Mouse (Mus musculus) layer of hippocampus, adult 6 months (tissue): Measurements from ENCODE around the gene Hist1h3i. TPM values are rescaled to one million over a fixed set of nuclear protein-coding genes. Genes with fewer than 3 reads are reported as not detected.

ENCODE experiments used
- long read RNA-seq, 2 experiments: library from polyadenylated mRNA; unstranded; transcript quantifications; one replicate each; pipeline ENCODE4 v2.0.0; 2019 to 2020
- microRNA-seq: library from miRNA; unstranded; fragments of <30 nt; microRNA quantifications from one replicate; pipeline ENCODE4 v1.2.0, GENCODE M21; 2020
- polyA plus RNA-seq: library from polyadenylated mRNA; unstranded; fragments of <200 nt; fragmentation: Nextera tagmentation; gene quantifications from 2 replicates; pipeline ENCODE4 v1.2.3, GENCODE M21; 2021

Gene Hist1h3i
- 1.8 and 4.4 TPM in 2 replicates for polyA plus RNA-seq
- long read RNA-seq, experiment 1, result 0 reads
- long read RNA-seq, experiment 2, result 0 reads

DNA sequence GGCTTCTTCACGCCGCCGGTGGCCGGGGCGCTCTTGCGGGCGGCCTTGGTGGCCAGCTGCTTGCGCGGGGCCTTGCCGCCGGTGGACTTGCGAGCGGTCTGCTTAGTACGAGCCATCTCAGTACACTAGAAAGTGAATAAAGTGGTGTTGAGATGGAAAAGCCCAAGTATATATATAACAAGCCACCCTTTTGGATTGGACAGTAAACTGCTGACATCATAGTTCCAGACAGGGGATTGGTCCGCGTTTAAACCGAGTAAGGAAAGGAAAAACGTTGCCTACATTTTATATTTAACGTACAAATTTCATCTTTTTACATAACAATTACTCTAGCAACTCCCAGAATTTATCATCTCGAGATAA lies at the start of gene Hist1h3i:
Gene Hist1h3i (minus strand): TSS at position 116 of the 363 bp plus-strand sequence.

DNA sequence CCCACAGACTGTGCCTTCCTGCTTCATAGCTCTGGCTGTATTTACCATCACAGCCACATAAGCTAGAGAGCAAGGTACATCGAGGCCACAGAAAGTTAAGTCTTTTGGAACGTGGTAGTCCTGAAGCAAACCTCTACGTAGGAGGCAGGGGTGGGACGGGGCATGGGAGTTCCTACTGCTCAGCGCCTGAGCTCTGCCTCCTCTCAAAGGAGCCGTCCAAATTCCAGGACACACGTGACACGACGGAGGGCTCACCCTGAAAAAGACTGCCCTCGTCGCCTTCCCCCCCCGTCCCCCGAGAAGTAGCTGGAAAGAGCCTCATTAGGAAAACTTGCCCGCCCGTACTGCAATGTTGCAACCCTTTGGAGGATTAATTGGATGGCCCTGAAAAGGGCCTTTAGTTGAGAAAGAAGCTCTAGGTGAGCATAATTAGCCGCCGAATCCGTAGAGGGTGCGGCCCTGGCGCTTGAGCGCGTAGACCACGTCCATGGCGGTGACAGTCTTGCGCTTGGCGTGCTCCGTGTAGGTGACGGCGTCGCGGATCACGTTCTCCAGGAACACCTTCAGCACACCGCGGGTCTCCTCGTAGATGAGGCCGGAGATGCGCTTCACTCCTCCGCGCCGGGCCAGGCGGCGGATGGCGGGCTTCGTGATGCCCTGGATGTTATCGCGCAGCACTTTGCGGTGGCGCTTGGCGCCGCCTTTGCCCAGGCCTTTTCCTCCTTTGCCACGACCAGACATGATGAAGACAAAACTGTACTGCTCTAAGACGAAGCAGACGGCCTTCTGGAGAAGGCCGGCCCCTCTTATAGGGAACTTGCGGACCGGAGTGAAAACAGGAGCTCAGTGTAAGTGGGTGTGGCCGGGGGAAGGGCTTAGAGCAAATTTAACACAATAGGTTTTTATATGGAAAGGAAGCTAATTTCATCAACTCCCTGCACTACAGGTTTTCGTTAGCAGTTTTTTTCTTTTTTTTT lies 48.5 kb upstream of the Hist1h3i start, which contains the start of gene Hist1h4n:
Gene Hist1h4n (minus strand): TSS at position 779 of the 977 bp plus-strand sequence.

DNA sequence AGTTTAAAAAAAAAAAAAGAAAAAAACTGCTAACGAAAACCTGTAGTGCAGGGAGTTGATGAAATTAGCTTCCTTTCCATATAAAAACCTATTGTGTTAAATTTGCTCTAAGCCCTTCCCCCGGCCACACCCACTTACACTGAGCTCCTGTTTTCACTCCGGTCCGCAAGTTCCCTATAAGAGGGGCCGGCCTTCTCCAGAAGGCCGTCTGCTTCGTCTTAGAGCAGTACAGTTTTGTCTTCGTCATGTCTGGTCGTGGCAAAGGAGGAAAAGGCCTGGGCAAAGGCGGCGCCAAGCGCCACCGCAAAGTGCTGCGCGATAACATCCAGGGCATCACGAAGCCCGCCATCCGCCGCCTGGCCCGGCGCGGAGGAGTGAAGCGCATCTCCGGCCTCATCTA lies 28.4 kb upstream of the Hist1h3i start, which contains the start of gene Hist1h4m:
Gene Hist1h4m (plus strand): TSS at position 208 of the 400 bp plus-strand sequence.

DNA sequence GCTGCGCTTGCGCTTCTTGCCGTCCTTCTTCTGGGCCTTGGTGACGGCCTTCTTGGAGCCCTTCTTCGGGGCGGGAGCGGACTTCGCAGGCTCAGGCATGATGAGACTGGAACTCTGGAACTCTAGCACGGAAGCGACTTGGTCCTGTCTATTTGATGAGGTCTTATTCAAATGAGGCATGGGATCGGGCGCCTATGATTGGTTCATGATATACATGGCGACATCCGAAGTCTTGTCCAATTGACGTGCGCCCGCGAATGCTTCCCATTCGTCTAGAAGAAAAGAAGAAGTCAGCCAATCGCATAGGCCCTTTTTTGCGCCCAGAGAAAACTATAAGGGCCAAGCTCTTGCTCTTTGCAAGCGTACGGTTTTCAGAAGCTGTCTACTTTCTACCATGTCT lies 26.9 kb upstream of the Hist1h3i start, which contains the start of the genes Hist1h2bq and Hist1h2ao:
Gene Hist1h2bq (minus strand): TSS at position 125 of the 400 bp plus-strand sequence.
Gene Hist1h2ao (plus strand): TSS at position 393 of the 400 bp plus-strand sequence.

DNA sequence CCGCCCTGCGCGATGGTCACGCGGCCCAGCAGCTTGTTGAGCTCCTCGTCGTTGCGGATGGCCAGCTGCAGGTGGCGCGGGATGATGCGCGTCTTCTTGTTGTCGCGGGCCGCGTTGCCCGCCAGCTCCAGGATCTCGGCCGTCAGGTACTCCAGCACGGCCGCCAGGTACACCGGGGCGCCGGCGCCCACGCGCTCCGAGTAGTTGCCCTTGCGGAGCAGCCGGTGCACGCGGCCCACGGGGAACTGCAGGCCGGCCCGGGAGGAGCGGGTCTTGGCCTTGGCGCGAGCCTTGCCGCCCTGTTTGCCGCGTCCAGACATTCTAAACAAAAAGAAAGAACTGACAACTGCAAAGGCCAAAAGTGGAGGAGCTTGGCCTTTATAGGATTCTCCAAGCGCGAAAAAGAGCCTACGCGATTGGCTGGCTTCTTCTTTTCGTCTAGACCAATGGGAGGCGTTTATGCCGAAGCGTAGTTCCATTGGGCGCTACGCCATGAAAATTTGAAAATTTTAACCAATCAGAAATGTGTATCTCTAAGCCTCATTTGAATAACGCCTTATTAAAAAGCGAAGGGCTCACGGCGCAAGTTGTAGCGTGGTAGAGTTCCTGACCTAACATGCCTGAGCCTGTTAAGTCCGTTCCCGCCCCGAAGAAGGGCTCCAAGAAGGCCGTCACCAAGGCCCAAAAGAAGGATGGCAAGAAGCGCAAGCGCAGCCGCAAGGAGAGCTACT lies 3.9 kb upstream of the Hist1h3i start, which contains the start of the genes Hist1h2an and Hist1h2bp:
Gene Hist1h2an (minus strand): TSS at position 320 of the 731 bp plus-strand sequence.
Gene Hist1h2bp (plus strand): TSS at position 563 of the 731 bp plus-strand sequence.

DNA sequence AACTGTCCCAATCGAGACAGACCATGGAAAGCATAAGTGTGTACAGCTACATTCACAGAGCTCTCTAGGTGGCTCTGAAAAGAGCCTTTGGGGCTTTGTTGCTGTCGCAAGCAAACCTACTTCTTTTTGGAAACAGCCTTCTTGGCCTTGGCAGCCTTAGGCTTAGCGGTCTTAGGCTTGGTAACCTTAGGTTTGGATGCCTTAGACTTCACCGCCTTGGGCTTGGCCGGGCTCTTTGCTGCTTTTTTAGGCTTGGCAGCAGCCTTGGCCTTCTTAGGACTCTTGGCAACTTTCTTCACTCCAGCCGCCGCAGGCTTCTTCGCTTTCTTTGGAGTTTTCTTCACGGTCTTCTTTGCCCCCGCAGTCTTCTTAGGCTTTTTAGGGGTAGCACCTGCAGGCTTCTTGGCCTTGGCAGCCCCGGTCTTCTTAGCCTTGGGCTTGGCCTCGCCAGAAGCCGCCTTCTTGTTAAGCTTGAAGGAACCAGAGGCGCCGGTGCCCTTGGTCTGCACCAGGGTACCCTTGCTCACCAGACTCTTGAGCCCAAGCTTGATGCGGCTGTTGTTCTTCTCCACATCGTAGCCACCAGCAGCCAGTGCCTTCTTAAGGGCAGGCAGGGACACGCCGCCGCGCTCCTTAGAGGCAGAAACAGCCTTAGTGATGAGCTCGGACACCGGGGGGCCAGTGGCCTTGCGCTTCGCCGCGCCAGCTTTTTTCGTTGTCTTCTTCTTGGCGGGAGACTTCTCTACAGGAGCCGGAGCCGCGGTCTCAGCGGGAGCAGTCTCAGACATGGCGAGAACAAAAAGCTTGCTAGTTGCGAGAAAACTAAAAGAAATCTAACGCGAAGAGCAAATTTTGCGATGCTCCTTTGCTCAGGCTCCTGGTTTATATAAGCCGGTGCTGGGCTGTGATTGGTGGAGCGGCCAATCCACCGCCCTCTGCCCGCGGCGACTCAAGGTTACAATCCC lies 3.1 kb downstream of the Hist1h3i start, which contains the start of gene Hist1h1b:
Gene Hist1h1b (minus strand): TSS at position 859 of the 965 bp plus-strand sequence.

DNA sequence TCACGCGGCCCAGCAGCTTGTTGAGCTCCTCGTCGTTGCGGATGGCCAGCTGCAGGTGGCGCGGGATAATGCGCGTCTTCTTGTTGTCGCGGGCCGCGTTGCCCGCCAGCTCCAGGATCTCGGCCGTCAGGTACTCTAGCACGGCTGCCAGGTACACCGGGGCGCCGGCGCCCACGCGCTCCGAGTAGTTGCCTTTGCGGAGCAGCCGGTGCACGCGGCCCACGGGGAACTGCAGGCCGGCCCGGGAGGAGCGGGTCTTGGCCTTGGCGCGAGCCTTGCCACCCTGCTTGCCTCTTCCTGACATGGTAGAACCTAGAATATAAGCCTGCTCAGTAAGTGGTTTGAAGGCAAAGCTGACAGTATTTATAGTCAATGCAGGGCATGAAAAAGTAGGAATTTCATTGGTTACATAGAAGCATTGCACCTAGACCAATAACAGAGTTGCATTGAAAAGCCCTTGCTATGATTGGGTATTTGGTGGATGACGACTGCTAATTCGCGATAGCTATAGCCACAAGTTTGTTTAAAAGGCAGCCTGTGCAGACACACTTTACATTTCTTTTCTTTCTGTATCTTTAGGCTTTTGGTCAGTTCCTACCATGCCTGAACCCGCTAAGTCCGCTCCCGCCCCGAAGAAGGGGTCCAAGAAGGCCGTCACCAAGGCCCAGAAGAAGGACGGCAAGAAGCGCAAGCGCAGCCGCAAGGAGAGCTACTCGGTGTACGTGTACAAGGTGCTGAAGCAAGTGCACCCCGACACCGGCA lies 29.5 kb downstream of the Hist1h3i start, which contains the start of the genes Hist1h2ak and Hist1h2bn:
Gene Hist1h2ak (minus strand): TSS at position 304 of the 762 bp plus-strand sequence.
Gene Hist1h2bn (plus strand): TSS at position 600 of the 762 bp plus-strand sequence.

DNA sequence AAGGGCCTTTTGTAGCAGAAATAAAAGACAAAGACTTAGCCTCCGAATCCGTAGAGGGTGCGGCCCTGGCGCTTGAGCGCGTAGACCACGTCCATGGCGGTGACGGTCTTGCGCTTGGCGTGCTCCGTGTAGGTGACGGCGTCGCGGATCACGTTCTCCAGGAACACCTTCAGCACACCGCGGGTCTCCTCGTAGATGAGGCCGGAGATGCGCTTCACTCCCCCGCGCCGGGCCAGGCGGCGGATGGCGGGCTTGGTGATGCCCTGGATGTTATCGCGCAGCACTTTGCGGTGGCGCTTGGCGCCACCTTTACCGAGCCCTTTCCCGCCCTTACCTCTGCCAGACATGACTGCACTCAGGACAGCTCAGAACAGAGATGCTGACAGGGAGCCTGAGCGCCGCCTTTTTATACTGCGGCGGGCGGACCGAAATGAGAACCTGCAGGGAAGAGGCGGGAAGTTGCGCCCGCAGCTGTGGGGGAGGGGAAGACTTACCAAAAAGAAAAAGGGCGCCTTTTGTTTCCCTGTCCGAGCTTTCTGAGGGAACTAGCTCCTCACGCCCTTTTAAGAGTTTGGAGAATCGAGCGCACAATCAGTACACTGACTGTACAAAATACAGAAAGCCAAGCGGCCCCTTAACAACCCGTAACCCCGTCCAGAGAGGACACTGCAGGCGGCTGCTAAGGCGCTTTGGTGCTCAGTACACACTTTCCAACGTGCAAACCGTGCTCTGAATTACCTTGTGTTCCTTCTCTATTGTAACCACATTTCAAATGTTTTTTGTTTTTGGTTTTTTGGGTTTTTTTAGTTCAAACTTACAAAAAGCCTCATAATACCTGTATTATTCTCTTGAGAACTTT lies 32.8 kb downstream of the Hist1h3i start, which contains the start of gene Hist1h4k:
Gene Hist1h4k (minus strand): TSS at position 347 of the 859 bp plus-strand sequence.

DNA sequence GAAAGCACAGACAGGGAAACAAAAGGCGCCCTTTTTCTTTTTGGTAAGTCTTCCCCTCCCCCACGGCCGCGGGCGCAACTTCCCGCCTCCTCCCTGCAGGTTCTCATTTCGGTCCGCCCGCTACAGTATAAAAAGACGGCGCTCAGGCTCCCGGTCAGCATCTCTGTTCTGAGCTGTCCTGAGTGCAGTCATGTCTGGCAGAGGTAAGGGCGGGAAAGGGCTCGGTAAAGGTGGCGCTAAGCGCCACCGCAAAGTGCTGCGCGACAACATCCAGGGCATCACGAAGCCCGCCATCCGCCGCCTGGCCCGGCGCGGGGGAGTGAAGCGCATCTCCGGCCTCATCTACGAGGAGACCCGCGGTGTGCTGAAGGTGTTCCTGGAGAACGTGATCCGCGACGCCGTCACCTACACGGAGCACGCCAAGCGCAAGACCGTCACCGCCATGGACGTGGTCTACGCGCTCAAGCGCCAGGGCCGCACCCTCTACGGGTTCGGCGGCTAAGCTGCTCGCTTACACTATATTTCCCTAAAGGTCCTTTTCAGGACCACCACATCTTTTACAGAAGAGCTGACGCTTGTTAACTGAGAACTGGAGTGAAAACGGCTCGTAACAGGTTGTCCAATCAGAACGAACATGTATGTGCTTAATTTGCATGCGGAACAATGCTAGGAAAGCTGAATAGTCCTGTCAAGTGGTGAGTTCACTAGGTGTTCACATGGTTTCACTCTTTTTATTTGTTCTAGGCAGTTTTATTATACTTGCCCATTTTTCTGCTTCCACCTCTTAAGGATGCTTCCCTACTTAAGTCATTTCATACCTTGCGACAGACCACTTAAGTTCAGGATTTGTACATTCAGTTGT lies 48.0 kb downstream of the Hist1h3i start, which contains the start of gene Hist1h4j:
Gene Hist1h4j (plus strand): TSS at position 159 of the 862 bp plus-strand sequence.

Small RNA genes within 50 kb of the gene (microRNA-seq; reads per million reads assigned to microRNA genes)
- gene Gm19658 (not detected), gene Gm44346 (not detected), gene Gm44454 (not detected), gene Gm44466 (not detected)

Other genes starting within 250 kb of the Hist1h3i start
- gene Olfr1366, start 240.6 kb downstream of the Hist1h3i start, polyA plus RNA-seq, result 0.10 TPM in 1 of 2 replicates, not detected in the other
- gene Olfr1535, start 223.5 kb downstream of the Hist1h3i start, polyA plus RNA-seq, result 0.06 TPM in 1 of 2 replicates, not detected in the other
- gene Olfr1364, start 201.6 kb downstream of the Hist1h3i start, polyA plus RNA-seq, result not detected in 2 replicates
- gene Olfr1362, start 169.3 kb downstream of the Hist1h3i start, polyA plus RNA-seq, result not detected in 2 replicates
- not detected in 2 replicates for gene Olfr11, start 140.9 kb downstream of the Hist1h3i start, polyA plus RNA-seq
- gene Olfr1361, start 120.0 kb downstream of the Hist1h3i start, polyA plus RNA-seq, result not detected in 2 replicates
- not detected in 2 replicates for gene Olfr1360, start 106.0 kb downstream of the Hist1h3i start, polyA plus RNA-seq
- gene Olfr1359, start 85.3 kb downstream of the Hist1h3i start, polyA plus RNA-seq, result not detected in 2 replicates
- gene Hist1h2bl, start 67.2 kb downstream of the Hist1h3i start, polyA plus RNA-seq, result 0.80 and 1.4 TPM in 2 replicates
- gene Hist1h2ai, start 66.9 kb downstream of the Hist1h3i start, polyA plus RNA-seq, result 1.4 TPM in 1 of 2 replicates, not detected in the other
- gene Hist1h3h, start 65.7 kb downstream of the Hist1h3i start, polyA plus RNA-seq, result not detected in 2 replicates
- 0.44 TPM in 1 of 2 replicates, not detected in the other for gene Hist1h2bm, start 61.3 kb downstream of the Hist1h3i start, polyA plus RNA-seq
- 1.3 and 2.3 TPM in 2 replicates for gene Hist1h4j, start 48.3 kb downstream of the Hist1h3i start, polyA plus RNA-seq
- gene Hist1h4k, start 32.9 kb downstream of the Hist1h3i start, polyA plus RNA-seq, result 3.9 and 4.5 TPM in 2 replicates
- gene Hist1h2ak, start 29.5 kb downstream of the Hist1h3i start, polyA plus RNA-seq, result 1.2 TPM in 1 of 2 replicates, not detected in the other
- gene Hist1h2bn, start 29.2 kb downstream of the Hist1h3i start, polyA plus RNA-seq, result 1.3 and 2.1 TPM in 2 replicates
- 0.41 and 1.0 TPM in 2 replicates for gene Hist1h1b, start 2.7 kb downstream of the Hist1h3i start, polyA plus RNA-seq
- gene Hist1h2an, start 3.8 kb upstream of the Hist1h3i start, polyA plus RNA-seq, result not detected in 2 replicates
- not detected in 2 replicates for gene Hist1h2bp, start 4.1 kb upstream of the Hist1h3i start, polyA plus RNA-seq
- gene Hist1h2bq, start 26.8 kb upstream of the Hist1h3i start, polyA plus RNA-seq, result 1.3 and 1.5 TPM in 2 replicates
- gene Hist1h2ao, start 27.1 kb upstream of the Hist1h3i start, polyA plus RNA-seq, result not detected in 2 replicates
- 3.4 and 7.0 TPM in 2 replicates for gene Hist1h4m, start 28.4 kb upstream of the Hist1h3i start, polyA plus RNA-seq
- gene Hist1h4n, start 48.8 kb upstream of the Hist1h3i start, polyA plus RNA-seq, result 2.8 and 2.9 TPM in 2 replicates
- gene Hist1h2ap, start 50.1 kb upstream of the Hist1h3i start, polyA plus RNA-seq, result 64.1 and 77.9 TPM in 2 replicates
- 1.2 TPM in 1 of 2 replicates, not detected in the other for gene Hist1h2br, start 50.4 kb upstream of the Hist1h3i start, polyA plus RNA-seq
- gene Zfp184, start 161.7 kb upstream of the Hist1h3i start, polyA plus RNA-seq, result 0.98 and 1.5 TPM in 2 replicates
- 0.09 TPM in 1 of 2 replicates, not detected in the other for gene Pom121l2, start 197.8 kb upstream of the Hist1h3i start, polyA plus RNA-seq
- gene Prss16, start 226.4 kb upstream of the Hist1h3i start, polyA plus RNA-seq, result 1.5 TPM in 2 replicates